Mouse (Mus musculus) liver, adult 2 months (tissue): ENCODE results near the gene Btf3. TPM values are rescaled to one million over a fixed set of nuclear protein-coding genes. Genes with fewer than 3 reads are reported as not detected.

ENCODE experiments used
- DNase-seq: peaks from one replicate; pipeline ENCODE4 v3.0.0-alpha.2; 2011; ENCODE audit warnings: low read depth, low spot score; ENCODE audit errors: extremely low read depth
- H3K27ac ChIP-seq: fragments of 200-500 bp; replicated peaks from 2 replicates; pipeline ENCODE4 v1.5.1; 2012; ENCODE audit warnings: low read depth, mild to moderate bottlenecking, control low read depth, inconsistent platforms, low read length; ENCODE audit not compliant: insufficient read depth
- H3K27me3 ChIP-seq: fragments of 200-500 bp; 2 replicates; pipeline ENCODE4 v1.6.1; 2012; ENCODE audit warnings: mild to moderate bottlenecking, moderate library complexity, low read length, inconsistent platforms; ENCODE audit not compliant: control insufficient read depth, insufficient read depth
- H3K36me3 ChIP-seq: fragments of 200-500 bp; 2 replicates; pipeline ENCODE4 v1.6.1; 2012; ENCODE audit warnings: low read length, inconsistent platforms; ENCODE audit not compliant: control insufficient read depth, insufficient read depth
- H3K4me1 ChIP-seq: fragments of 200-500 bp; 2 replicates; pipeline ENCODE4 v1.6.1; 2011; ENCODE audit warnings: low read length; ENCODE audit not compliant: control insufficient read depth, insufficient read depth
- H3K4me3 ChIP-seq: fragments of 200-500 bp; 2 replicates; pipeline ENCODE4 v1.5.1; 2011; ENCODE audit warnings: low read depth, mild to moderate bottlenecking, control low read depth, low read length, moderate library complexity; ENCODE audit not compliant: insufficient read depth
- H3K79me2 ChIP-seq: fragments of 200-500 bp; 2 replicates; pipeline ENCODE4 v1.6.1; 2012; ENCODE audit warnings: inconsistent platforms, mild to moderate bottlenecking, low read length, moderate library complexity; ENCODE audit not compliant: control insufficient read depth, insufficient read depth
- H3K9ac ChIP-seq: fragments of 200-500 bp; 2 replicates; pipeline ENCODE4 v1.6.1; 2012; ENCODE audit warnings: low read depth, mild to moderate bottlenecking, control low read depth, inconsistent platforms, low read length
- CTCF ChIP-seq: fragments of 200-500 bp; IDR thresholded peaks from 2 replicates; pipeline ENCODE4 v1.5.1; 2011; ENCODE audit warnings: low read depth, low read length, control low read depth
- POLR2A ChIP-seq: fragments of 200-500 bp; IDR thresholded peaks from 2 replicates; pipeline ENCODE4 v1.6.1; 2011; ENCODE audit warnings: low read length, control low read depth; ENCODE audit not compliant: insufficient read depth; ENCODE audit errors: extremely low read depth
- WGBS: fragments of 180-500 bp; shearing (Covaris S2); methylation state at CpG from one replicate; pipeline ENCODE4 v1.1.7; 2018; 5-methylcytosine and 5-hydroxymethylcytosine counted together
- polyA plus RNA-seq: library from polyadenylated mRNA; depleted of rRNA; stranded (reverse); fragments of >200 nt; gene quantifications from 2 replicates; pipeline ENCODE4 v1.2.3, GENCODE M21; 2012; rRNA removed
- total RNA-seq: library from RNA; depleted of rRNA; stranded (reverse); fragments of >200 nt; gene quantifications from 2 replicates; pipeline ENCODE4 v1.2.3, GENCODE M21; 2014; rRNA removed

Gene Btf3
- 233 and 247 TPM in 2 replicates for total RNA-seq
- 67.6 and 73.3 TPM in 2 replicates for polyA plus RNA-seq

DNA sequence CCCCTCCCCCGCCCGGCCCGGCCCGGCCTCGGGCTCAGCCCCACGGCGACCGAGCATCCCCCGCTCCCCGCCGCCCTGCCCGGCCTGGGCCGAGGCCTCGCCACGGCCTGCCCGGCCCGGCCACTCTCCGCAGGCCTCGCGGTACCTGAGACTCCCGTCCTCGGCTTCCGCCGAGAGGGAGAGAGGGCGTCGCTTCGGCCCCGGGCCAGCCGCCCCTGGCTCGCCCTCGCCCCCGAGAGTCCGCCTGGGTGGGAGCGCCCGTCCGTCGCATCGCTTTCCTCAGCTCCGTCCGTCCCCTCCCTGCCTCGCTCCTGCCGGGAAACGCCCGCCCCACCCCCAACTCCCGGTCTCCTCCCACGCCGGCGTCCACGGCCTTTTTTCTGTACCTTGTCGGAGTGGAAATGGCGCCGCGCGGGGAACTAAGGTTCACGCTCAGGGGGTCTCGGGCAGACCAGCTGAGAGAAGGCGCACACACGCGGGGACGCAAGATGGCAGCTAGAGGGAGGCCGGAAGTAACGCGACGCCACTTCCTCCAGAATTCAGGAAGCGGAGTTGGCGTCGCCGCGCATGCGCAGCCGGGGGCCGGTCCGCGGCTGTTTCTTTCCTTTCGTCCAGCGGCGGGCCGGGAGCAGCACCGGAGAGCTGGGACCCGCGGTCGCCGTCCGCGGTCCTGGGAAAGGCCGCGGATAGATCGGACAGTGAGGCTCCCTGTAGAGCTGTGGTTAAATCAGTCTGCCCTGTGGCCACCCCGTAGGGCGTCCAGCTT is at the start of gene Btf3:
Gene Btf3 (minus strand): TSS at position 527 of the 766 bp plus-strand sequence.
- under 1% methylated on average over 89 of the region's 90 CpGs for WGBS
- peak; percentile 87 for DNase-seq
- TF ChIP-seq CTCF (no peak), POLR2A (0 out of 2 replicates have a peak, but pooled peaks have one; percentile 55)
- H3K36me3 ChIP-seq: peaks cover 22% of the 10 kb centered on the region
- H3K27ac ChIP-seq: peak within 1 kb of the TSS; percentile 99
- peaks cover 5% of the 10 kb centered on the region; the same call in 1 of the 2 replicates for H3K4me1 ChIP-seq
- no peaks in the 10 kb centered on the region for H3K27me3 ChIP-seq
- peak within 1 kb of the TSS; percentile 100 for H3K9ac ChIP-seq
- H3K79me2 ChIP-seq: peaks cover 14% of the 10 kb centered on the region
- H3K4me3 ChIP-seq: peak within 1 kb of the TSS; percentile 100

DNA sequence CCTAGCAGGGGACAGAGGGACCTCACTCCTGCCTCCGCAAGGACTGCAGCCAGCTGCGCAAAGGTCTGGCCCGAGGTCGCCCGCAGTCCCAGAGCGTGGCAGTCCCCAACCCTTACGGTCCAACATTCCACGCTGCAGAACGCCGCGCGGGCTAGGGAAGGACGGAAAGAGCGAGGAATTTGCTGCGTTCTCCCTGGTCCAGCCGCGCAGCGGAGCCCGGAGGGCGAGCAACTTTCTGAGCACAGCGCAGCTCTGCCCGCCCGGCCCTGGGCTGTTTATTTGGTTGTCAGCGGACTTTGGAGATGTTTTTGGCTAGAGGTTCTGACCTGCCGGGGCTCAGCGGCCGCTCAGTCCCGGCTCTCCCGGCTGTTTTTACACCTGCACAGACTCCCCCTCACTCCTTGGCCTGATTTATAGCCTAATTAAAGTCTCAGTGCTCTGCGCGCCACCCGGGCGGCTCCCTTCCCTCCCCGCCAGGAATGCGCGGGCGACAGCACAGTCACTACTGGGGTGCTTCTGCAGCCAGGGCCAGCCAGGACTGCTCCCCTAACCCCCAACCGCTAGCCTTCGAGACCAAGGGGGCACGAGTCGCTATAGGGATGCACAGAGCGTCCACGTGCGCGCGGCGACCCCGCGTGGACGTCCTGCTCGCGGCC is 49.1 kb upstream of the Btf3 start:
- Histone ChIP-seq H3K27me3 (peaks cover 22% of the 10 kb centered on the region), H3K4me3 (no peak overlapping the region), H3K79me2 (no peaks in the 10 kb centered on the region), H3K27ac (no peak overlapping the region), H3K4me1 (no peaks in the 10 kb centered on the region), H3K9ac (no peak overlapping the region), H3K36me3 (no peaks in the 10 kb centered on the region)
- TF ChIP-seq CTCF: no peak
- no peak for TF ChIP-seq POLR2A
- no peak for DNase-seq
- 3% methylated on average over 52 of the region's 52 CpGs for WGBS

DNA sequence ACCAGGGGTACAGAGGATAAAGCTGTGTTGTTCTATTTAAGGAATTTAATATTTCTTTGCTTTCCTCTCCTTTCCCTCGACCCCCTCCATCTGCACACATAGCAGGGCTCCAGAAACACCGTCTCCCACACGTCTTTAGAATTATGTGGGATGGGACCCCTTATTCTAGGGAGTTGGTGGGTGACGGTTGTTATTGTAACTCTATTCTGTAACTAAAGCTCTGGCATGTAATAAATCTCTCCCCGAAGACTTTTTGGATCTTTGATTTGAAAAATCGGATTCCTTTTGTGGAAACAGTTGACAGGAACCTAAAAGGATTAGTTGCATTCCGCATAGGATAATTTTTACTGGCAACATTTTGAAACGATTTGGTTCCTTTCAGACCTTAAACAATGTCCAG is 48.3 kb upstream of the Btf3 start:
- TF ChIP-seq CTCF: no peak
- no peak for TF ChIP-seq POLR2A

DNA sequence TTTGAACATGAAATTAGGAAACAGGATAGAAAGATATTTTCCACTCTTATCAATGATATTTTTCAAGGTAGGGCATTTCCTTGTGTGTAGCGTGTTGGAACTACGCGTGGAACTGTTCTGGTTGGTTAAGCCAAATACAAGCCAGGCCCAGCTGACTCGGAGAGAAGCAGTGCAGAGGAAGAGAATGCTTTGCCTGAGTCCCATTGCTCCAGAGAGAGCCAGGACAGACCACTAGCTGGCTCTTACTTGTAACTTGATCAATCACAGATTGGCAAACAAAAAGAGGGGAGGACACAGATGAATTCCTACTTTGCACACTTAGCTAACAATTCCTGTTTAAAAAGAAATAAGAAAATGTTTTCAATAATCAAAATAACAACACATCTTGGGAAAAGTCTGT is 46.2 kb upstream of the Btf3 start:
- Histone ChIP-seq H3K79me2 (no peaks in the 10 kb centered on the region), H3K36me3 (no peaks in the 10 kb centered on the region), H3K27me3 (peaks cover 35% of the 10 kb centered on the region), H3K4me1 (no peaks in the 10 kb centered on the region), H3K9ac (no peak overlapping the region), H3K4me3 (no peak overlapping the region), H3K27ac (no peak overlapping the region)
- DNase-seq: no peak
- TF ChIP-seq CTCF (no peak), POLR2A (no peak)
- WGBS: 12% methylated on average over 4 of the region's 4 CpGs

More for the DNA sequence above, 48.3 kb upstream of the Btf3 start:
- Histone ChIP-seq H3K36me3 (no peaks in the 10 kb centered on the region), H3K27ac (no peak overlapping the region), H3K79me2 (no peaks in the 10 kb centered on the region), H3K9ac (no peak overlapping the region), H3K27me3 (peaks cover 27% of the 10 kb centered on the region), H3K4me1 (no peaks in the 10 kb centered on the region), H3K4me3 (no peak overlapping the region)
- WGBS: 6% methylated on average over 8 of the region's 8 CpGs
- no peak for DNase-seq

- Histone ChIP-seq H3K4me3 (no peak overlapping the region), H3K27me3 (peaks cover 31% of the 10 kb centered on the region)
- 12% methylated on average over 5 of the region's 5 CpGs for WGBS
Measured at GRCm38 (mm10) chr13:98361161-98361560, 44.4 kb upstream of the Btf3 start.

More at GRCm38 (mm10) chr13:98361161-98361560, 44.4 kb upstream of the Btf3 start:
- H3K79me2 ChIP-seq: no peaks in the 10 kb centered on the region
- H3K4me1 ChIP-seq: no peaks in the 10 kb centered on the region
- no peak overlapping the region for H3K27ac ChIP-seq
- DNase-seq: no peak
- H3K36me3 ChIP-seq: no peaks in the 10 kb centered on the region
- no peak for TF ChIP-seq POLR2A
- TF ChIP-seq CTCF: no peak
- no peak overlapping the region for H3K9ac ChIP-seq
